Mouse (Mus musculus) naive thymus-derived CD4-positive, alpha-beta T cell, adult 2 months (primary cell): Measurements from ENCODE around the gene Mcat.
A peak's percentile ranks its signal among the peaks of the same experiment; 100 is the strongest.

ENCODE experiments used
- DNase-seq: peaks from one replicate; pipeline ENCODE4 v3.0.0-alpha.2; 2011; ENCODE audit warnings: low read depth

The Mcat gene

DNA sequence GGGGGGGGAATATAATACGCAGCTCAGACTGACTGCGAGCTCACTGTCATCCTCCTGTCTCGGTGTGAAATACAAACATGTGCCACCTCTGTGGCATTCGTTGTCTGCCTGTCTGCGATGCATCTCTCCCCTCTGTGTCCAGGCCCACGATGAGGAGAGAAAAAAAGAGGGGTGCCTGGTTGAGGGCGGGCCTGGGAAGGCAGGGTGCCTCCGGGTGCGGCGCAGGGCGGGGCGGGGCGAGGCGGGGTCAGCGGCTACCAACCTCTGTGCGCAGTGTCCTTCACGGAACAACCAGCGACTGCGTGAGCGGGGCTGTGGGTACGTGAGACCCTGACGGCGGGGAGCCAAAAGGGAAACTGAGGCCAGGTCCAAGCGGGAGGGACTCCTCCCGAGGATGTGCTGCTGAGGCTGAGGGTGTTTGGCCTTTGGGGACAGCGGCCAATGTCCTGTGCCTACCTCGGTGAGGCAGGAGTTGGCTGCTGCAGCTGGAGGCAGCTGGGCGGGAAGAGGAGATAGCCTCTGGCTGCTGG, at the start of gene Mcat, which contains the start of gene Tspo:
Mcat (minus strand) TSS at position 461 of the 530 bp plus-strand sequence.
Tspo (plus strand) TSS at position 266 of the 530 bp plus-strand sequence.
- DNase-seq: peak; percentile 77

GRCm38 (mm10) chr15:83607115-83607802, 43.7 kb upstream of the Mcat start:
- peak; percentile 89 for DNase-seq

- DNase-seq: no peak
Observed at GRCm38 (mm10) chr15:83606700-83607099, 43.1 kb upstream of the Mcat start.

GRCm38 (mm10) chr15:83606216-83606615, 42.6 kb upstream of the Mcat start:
- no peak for DNase-seq

DNA sequence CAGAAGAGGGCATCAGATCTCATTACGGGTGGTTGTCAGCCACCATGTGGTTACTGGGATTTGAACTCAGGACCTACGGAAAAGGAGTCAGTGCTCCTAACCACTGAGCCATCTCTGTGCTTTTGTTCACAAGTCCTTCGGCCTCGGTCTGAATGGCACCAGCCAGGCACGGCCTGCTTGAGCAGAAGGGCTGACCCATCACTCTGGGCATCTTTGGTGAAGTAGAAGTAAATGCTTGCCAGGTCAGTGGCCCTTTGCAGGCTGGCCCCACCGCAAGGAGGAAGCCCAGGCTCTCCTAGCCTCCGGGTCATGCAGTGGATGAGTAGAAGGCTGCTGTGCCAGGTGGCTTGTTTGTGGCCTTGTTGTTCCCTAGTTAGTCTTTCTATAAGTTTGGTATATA, 39.8 kb upstream of the Mcat start:
- peak; percentile 32 for DNase-seq

GRCm38 (mm10) chr15:83603046-83603396, 39.4 kb upstream of the Mcat start:
- DNase-seq: no peak

GRCm38 (mm10) chr15:83602372-83603045, 38.9 kb upstream of the Mcat start:
- DNase-seq: peak; percentile 89

GRCm38 (mm10) chr15:83601185-83601584, 37.6 kb upstream of the Mcat start:
- peak; percentile 48 for DNase-seq

DNA sequence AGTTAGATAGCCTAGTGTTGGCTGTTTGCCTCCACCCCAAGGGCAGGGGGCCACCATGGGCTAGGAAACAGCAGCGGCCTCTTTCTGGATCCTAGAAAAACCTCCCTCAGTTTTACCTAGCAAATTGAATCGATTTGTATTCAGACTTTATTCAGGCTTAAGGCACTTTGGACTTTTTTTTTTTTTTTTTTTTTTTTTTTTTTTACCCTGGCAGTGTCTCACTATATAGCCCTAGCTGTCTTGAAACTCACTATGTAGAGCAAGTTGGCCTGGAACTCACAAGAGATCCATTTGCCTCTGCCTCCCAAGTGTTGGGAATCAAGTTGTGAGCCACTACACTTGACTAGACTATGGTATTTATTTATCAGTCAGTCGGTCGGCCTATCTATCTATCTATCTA, 33.2 kb upstream of the Mcat start:
- DNase-seq: no peak

- DNase-seq: no peak
Observed at GRCm38 (mm10) chr15:83595364-83595711, 31.8 kb upstream of the Mcat start.

GRCm38 (mm10) chr15:83594513-83595363, 31.2 kb upstream of the Mcat start, which contains the start of gene Ttll12:
Ttll12 (minus strand) TSS chr15:83595157.
- DNase-seq: peak; percentile 84

GRCm38 (mm10) chr15:83593702-83594512, 30.3 kb upstream of the Mcat start:
- peak; percentile 44 for DNase-seq

- DNase-seq: no peak
Observed at GRCm38 (mm10) chr15:83593189-83593585, 29.6 kb upstream of the Mcat start.

DNA sequence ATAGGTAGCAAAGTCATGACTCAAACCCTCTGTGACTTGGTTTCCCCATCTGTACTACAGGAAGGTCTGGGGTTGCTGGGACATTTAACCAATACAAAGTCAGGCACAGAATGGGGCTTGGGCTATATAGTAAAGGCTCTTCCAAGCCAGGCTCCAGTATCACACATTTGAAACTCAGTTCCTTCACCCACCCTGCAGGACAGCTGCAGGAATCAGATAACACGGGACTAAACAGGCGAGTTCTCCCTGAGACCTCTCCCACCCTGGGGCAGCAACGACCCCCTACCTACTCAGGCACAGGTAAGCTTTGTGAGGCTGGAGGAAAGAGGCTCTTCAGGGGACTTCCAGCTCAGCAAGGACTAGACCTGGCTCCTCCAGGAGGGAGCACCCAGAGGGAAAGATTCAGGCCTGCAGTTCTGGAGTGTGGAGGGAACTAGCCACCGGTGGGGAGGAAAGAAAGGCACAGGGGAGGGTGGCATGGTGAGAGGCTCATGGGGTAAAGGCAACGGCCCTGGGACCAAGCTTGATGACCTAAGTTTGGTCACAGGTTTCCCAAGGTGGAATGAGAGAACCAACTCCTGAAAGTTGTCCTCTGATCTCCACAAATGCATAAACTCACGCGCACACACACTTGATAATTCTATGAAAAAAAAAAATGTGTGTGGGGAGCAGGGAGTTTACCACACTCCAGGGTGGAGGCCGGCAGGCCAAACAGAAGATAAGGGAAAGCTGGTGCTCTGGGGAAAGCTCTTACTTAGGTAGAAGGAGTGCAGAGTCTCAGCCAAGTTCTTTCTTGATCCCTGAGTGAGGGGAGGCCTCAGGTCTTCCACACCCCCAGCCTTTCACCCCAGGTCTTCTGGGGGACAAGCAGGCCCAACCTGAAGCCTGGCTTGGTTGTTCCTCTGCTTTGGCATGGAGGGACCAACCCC, 28.9 kb upstream of the Mcat start:
- DNase-seq: no peak

GRCm38 (mm10) chr15:83591758-83592157, 28.2 kb upstream of the Mcat start:
- DNase-seq: no peak

DNA sequence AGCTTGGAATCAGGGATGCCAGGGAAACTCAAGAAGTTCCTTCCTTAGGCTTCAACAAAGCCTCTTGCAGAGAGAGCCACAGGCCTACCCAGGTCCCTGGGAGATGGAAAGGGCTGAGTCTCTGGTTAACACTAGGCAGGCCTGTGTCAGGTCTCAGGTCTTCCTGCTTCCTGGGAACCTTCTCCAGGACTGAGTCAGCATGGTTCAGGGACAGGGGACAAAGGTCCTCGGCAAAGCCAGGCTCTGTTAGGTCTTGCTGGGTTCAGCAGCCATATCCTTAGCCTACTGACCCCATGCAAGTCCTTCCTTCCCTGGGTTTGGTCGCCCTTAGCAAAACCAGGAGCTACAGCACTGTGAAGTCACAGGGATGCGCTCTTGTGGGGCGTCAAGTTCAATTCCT, 27.3 kb upstream of the Mcat start:
- DNase-seq: no peak

- DNase-seq: no peak
Observed at GRCm38 (mm10) chr15:83584741-83585220, 21.2 kb upstream of the Mcat start.

- peak; percentile 62 for DNase-seq
Observed at GRCm38 (mm10) chr15:83583419-83584156, 20.0 kb upstream of the Mcat start.

DNA sequence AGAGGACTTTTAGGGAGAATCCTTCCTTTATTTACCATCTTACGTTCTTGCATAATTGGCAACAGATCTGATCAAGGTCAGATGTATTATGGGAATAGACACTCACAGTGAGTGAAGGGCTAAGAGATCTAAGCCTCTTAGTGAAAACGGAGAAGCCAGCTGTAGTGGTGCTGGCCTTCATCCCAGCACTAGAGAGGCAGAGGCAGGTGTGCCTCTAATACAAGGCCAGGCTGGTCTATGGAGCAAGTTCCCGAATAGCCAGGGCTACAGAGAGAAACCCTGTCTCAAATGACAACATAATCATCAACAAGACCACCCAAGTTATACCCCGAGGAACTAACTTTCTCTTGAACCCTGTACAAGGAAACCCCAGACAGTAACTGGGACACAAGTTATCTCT, 19.3 kb upstream of the Mcat start:
- no peak for DNase-seq

DNA sequence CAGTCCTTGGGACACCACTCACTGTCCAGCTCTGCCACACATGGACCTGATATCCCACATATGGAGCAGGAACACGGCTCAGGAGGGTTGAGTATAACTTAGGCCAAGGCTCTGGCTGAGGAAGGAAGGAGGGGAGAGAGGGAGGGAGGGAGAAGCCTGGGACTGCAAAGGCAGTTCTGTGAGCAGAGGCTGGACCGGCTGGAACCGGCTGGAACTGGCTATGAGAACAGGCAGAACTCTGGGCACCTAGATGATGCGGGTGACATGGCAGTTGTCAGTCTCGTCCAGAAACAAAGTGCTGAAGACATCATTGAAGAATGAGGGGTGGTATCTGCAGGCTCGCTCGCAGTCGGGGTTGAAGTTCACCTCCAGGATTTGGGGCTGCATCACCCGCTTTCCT, 13.1 kb upstream of the Mcat start:
- DNase-seq: no peak
